Mouse (Mus musculus): ENCODE measurements around the gene Spin1.

Spin1 gene

DNA sequence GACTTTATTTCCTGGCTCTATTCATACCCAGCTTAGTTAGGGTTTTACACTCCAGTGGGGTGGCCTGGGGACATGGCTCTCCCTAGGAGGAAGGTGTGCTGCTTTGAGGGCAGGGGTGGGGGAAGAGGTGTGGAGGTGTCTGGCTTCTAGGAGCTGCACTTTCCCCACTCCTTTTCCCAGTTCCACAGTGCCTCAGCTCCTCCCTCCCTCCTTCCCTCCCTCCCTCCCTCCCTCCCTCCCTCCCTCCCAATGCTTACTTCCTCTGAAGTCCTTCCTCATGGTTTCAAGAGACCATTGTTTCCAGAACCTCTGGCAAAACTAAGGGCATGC lies 37.0 kb downstream of the Spin1 start:
- DNase-seq (ENCODE audit: low spot score) = no peak

DNA sequence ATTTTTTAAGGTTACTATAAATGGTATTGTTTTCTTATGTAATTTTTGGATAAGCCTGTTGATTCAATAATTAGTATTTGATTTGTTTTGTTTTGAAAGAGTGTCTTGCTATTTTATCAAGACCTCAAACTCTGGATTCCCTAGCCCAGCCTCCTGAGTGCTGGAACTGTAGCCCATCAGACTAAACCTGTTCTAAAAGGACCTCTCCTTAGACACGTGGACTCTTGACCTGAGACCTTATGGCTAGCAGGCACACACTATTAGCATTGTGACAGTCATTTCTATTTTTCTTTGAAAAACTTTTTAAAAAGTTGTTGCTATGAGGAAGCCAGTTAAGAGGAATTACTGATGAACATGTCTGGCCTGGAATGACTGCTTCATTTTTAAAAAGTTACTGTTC lies 46.4 kb downstream of the Spin1 start:
- no peak for DNase-seq (ENCODE audit: low spot score)

DNA sequence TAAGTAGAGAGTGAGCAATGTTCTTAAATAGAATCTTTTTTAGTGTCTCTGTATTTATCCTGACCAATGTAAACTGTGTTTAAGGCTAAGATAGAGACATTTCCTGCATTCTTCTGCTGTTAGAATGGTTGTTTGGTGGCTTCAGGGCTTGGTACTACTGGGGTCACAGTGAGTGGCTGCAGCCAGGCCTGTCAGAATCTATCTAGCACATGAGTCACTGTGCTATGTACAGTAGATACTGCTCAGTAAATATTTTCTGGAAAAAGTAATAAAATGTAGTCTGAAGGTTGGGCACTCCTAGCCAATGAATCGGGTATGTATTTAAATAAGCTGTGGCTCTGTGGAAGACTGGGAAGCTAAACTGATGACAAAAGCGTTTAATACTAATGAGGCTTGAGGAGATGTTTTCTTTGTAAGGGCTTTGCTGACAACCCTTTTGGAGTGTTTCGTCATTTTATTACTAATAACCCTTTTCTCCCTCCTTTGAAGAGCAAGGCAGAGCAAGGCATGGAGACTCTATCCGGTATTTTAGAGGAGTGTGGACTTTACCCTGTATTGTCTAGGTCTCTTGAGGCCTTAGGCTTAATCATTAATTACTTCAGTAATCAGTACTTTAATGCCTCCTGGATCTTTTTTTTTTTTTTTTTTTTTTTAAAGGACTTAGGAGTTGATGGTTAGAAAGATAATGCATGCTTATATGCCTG lies 52.4 kb downstream of the Spin1 start:
- no peak for DNase-seq (ENCODE audit: low spot score)

GRCm38 (mm10) chr13:51153670-51154030 lies 53.0 kb downstream of the Spin1 start:
- DNase-seq (ENCODE audit: low spot score) = no peak

DNA sequence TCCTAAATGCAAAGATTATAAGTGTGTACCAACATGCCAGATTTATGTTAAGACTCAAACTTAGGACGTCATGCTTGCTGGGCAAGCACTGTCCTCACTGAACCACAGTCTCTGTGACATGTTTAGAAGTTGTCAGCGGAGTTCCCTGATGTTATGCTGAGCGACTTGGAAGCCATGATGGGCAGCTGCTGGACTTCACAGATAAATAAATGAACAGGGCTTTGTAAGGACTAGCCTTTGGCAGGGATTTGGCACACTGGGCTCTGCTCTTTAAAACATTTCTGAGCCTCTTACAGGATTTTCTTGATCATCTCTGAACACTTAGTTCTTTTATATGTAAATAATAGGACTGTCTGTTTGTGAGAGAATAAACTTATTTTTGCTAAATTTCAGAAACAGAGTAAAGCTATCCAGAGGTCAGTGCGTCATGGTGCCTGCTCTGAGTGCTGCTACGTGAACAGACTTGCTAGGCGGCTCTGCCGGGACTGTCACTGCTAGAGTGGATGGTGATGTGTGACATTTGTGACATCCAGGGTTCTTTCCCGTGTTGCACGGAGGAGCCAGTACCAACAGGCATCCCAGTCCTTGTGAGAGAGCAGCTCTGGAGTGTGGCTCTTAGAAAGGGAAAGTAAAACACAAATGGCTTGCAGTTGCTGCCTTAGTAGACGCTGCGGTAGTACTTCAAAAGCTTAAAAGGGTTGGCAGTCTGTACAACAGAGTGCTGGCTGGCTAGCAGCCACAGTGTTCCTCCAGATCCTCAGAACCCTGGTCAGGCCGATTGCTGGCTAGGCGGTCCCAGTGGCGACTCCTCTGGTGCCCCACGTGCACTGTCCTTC lies 54.7 kb downstream of the Spin1 start:
- no peak for DNase-seq (ENCODE audit: low spot score)

GRCm38 (mm10) chr13:51156014-51156386 lies 55.3 kb downstream of the Spin1 start:
- DNase-seq (ENCODE audit: low spot score) = no peak

GRCm38 (mm10) chr13:51157291-51157690 lies 56.6 kb downstream of the Spin1 start:
- no peak for DNase-seq (ENCODE audit: low spot score)

DNA sequence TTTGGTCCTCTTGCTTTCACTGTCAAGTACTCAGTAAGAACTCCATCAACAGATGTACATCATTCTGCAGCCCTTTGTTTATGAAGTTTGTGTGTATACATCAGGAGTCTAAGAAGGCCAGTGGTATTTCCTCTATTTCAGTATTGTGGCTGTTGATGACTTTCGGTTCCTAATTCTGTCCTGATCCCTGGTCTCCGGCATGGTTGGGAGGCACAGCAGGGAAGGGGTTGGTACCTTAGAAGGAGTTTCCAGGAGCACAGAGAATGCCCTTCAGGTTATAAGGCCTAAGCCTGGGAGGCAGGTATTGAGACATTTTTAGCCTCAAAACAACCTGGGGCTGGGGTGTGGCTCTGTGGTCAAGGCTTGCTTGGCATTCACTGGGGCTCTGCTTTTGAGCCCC lies 61.0 kb downstream of the Spin1 start:
- DNase-seq (ENCODE audit: low spot score) = no peak

DNA sequence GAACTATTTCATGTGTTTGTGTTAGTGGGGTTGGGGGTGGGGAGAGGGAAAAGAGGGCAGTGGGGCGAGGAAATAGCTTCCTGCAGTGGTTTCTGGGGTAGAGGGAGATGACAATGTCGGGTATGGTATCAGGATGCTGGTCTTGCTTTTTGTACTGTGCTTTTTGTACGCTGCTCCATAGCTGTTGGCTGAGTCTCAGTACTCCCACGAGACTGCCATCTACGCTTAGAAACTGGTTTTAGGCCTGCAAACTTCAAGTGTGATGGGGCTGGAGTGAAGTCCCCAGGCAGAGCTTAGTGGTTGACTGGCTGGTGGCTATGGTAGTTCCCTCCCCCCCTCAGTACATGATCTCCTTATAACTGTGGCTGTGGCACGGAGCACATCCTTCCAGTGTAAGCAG lies 61.6 kb downstream of the Spin1 start:
- no peak for DNase-seq (ENCODE audit: low spot score)

DNA sequence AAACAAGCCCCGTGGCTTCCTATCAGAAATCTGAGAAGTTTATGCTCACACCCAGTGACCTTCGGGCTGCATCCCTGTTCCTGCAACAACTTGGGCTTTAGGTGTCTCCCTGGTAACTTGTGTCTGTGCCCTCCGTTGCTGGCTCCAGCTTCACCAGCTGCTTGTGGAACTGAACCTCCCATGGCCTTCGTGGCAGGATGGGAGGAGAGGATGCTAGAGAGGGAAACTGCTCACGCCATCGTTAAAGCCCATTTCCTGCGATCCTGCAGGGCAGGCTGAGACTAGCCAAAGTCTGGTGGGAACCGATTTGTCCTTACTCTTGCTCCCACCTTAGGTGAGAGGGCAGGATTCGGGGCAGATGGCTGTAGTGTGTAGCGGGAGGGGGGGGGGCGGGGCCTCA lies 66.0 kb downstream of the Spin1 start:
- no peak for DNase-seq (ENCODE audit: low spot score)

DNA sequence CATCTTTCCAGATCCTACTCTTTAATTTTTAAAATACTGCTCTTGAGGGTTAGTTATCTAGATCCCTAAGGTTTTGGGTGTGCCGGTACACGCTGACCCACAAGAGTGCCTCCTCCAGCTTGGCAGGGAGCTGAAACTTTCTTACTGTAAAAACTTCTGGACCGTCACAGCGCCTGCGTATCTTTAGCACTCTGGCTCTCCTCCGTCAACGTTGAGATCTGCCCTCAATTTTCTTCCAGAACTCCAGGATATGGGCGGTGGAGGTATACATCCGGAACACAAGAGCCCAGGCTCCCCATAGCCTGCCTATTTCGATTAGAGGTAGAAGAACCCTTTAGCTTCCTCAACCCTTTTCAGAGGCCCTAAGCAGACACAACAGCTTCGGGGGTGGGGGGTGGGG lies 69.5 kb downstream of the Spin1 start:
- no peak for DNase-seq (ENCODE audit: low spot score)

DNA sequence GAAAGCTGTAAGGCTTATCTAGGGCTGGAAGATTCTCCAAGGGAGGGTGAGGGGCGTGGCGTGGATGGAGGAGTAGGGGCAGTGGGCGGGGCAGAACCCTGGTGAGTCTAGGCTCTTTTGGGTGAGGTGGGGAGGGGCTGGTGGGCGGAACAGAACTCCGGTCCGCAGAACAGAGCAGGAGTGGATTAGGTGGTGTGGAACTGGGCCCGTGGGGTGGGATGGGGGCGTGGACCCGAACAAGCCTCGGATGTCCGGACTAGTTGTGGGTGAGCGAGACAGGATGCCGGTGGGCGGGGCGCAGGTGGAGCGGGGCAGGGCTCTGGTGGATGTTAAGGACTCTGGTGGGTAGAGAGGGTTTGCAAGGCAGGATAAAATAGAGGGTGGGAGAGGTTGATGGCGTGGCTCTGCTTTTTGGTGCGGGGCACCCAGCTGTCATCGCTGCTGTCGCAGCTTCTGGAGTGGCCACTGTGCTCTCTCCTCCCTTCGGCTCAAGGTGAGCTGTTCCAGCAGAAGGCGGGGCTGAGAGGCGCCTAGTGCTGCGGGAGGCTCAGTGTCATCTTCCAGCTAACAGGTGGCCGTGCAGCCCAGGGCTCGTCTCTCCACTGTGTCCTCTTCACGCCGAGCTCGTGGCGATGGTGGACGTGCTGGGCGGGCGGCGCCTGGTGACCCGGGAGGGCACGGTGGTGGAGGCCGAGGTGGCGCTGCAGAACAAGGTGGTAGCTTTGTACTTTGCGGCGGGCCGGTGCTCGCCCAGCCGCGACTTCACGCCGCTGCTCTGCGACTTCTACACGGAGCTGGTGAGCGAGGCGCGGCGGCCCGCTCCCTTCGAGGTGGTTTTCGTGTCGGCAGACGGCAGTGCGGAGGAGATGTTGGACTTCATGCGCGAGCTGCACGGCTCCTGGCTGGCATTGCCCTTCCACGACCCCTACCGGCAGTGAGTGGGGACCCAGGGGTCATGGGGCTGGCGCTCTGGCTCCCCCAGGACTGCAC lies 70.3 kb downstream of the Spin1 start, which contains the start of gene Nxnl2:
Gene Nxnl2, plus strand, starts transcription at position 332 of the 990 bp plus-strand sequence.
- DNase-seq (ENCODE audit: low spot score) = no peak

DNA sequence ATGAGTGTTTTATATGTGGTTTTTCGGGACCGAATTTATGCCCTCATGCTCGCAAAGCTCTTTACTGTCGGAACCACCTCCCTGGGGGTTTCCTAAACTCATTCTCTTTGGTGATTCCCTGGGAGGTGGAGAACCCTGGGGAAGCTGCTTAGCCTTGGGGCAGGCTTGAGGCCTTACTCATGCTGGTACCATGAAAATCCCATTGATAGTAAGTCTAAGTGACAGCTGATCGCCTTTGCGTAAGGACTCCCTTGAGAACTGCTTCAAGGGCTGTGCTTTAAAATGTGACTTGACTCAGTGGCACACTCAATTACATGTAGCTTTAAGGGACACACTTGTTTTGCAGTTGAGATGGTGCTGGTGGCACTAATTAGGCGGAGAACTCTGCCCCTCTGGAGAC lies 71.9 kb downstream of the Spin1 start:
- DNase-seq (ENCODE audit: low spot score) = no peak

DNA sequence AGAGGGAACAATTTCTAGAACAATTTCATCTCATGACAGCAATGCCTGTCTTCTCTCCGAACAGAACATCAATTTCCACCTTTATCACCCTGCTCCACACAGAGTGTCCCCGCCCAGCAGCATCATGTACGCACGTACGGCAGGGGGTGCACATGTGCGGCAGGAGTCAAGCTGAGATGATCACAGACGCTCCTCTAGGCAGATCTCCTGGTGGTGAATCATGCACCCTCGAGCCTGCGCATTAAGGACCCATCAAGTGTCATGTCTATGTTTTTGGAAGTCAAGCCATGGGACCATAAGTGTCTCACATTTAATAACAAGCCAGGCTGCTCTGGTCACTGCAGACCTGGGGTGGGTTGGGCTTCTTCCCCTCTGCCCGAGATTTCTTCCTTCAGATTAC lies 78.3 kb downstream of the Spin1 start:
- DNase-seq (ENCODE audit: low spot score) = no peak

DNA sequence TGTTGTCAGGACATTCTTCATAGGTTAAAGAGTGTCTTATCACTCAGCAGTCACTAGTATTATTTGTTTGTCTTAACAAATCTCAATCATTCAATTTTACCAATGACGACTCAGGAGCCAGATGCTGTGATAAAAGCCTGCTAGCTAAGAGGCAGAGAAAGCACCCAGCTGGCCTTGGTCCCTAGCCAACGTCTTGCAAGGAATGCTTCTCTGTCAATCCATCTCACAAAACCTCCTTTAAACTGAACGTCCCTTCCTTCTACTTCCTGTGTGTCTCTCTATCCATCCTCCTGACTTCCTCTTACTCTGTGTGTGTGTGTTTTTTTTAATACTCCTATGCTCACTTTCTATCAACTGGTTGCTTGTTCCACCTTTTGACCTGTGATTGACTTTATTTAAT lies 78.7 kb downstream of the Spin1 start:
- no peak for DNase-seq (ENCODE audit: low spot score)

DNA sequence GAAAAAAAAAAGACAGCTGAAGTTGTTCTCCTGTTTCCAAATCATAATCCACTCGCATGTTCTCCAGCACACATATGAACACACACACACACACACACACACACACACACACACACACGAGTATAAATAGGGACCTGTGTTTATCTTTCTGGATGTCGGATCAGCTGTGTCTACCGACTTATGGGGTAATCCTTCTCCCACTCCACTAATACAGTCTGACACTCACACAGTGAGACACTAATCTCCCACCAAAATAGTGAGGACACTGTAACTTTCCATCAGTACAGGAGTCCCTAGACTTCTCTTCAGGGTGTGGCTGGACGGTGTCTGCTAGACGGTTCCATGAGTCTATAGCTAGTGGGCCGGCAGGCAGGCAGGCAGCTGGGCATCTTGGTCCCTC lies 81.6 kb downstream of the Spin1 start:
- no peak for DNase-seq (ENCODE audit: low spot score)

DNA sequence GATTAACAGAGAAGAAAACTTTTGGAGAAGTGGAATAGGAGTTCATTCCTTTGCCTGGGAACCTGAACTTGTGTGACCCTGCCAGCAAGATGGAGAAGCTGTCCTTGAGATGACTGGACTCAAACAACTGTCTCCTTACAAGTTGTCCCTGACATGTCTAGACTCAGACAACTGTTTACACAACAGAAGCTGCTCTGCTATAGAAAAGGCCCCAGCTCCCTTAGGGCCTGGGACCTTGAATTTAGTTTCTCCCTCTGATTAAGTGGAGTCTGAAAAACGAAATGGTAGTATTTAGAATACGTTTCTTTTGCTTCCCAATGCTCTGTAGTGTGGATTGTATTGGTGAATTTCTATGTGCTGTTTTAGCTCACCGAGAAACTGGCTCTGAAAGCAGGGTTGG lies 84.2 kb downstream of the Spin1 start:
- no peak for DNase-seq (ENCODE audit: low spot score)

GRCm38 (mm10) chr13:51190336-51190735 lies 89.7 kb downstream of the Spin1 start:
- DNase-seq (ENCODE audit: low spot score) = no peak

DNA sequence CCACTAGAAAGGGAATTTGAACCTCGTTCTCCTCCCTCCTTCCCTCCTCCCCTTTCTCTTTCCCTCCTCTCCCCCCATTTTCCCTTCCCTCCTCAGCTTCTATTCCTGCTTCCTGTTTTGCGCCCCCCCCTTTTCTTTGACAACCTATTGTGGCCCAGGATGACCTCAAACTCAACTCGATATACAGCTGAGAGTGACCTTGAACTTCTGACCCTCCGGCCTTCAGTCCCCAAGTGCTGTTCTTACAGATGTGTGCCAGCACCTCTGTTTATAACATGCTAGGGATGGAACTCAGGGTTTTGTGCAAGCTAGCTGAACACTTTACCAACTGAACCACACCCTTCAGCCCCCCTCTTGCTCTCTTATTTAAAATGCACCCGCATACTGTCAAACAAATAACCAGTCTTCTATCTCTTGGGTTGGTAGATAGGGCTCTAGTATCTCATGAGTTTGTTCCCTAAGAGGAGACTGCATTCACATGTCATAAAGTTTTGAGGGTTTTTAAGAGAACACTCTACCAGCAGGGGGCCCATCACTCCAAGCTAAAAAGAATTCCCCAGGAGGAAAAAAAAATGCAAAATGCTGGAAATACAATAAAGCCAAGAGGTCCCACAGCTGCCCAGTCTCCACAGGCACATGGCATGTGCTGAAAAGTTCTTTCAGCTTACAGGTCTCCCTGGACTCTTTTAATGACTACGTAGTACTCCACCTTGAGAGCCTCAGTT lies 90.9 kb downstream of the Spin1 start:
- DNase-seq (ENCODE audit: low spot score) = no peak

- no peak for DNase-seq (ENCODE audit: low spot score)
These were observed 93.2 kb downstream of the Spin1 start for GRCm38 (mm10) chr13:51193893-51194292.

GRCm38 (mm10) chr13:51197699-51198098 lies 97.0 kb downstream of the Spin1 start:
- DNase-seq (ENCODE audit: low spot score) = no peak

- peak; percentile 34 for DNase-seq (ENCODE audit: low spot score)
These were observed 97.5 kb downstream of the Spin1 start for GRCm38 (mm10) chr13:51198186-51198585.

Data from left cerebral cortex, adult 11 months (tissue).